Mouse (Mus musculus) limb, embryonic 14.5 days (tissue): ENCODE measurements at regions not wholly inside any gene's neighbourhood (a gene's known extent, or its start where the extent isn't known, plus 50 kb on each side); places are given as distances from the start of the nearest gene placed in this dataset.
A peak's percentile ranks its signal among the peaks of the same experiment; 100 is the strongest.

Experiments
- ATAC-seq: fragments of 200-750 bp; cut with Nextera tagmentation; 2 replicates; pipeline ENCODE4 v1.8.0; 2017; ENCODE audit warnings: low read depth, moderate number of reproducible peaks, moderate TSS enrichment; ENCODE audit not compliant: low FRiP score
- DNase-seq: peaks from one replicate; pipeline ENCODE4 v3.0.0-alpha.2; 2015; ENCODE audit warnings: low spot score
- H3K27ac ChIP-seq: fragments of 300-500 bp; sonication (generic); replicated peaks from 2 replicates; pipeline ENCODE4 v1.5.1; 2014; ENCODE audit warnings: low read depth, mild to moderate bottlenecking, low read length, moderate library complexity, mixed read lengths
- H3K27me3 ChIP-seq: fragments of 300-500 bp; sonication (generic); 2 replicates; pipeline ENCODE4 v1.6.1; 2014; ENCODE audit warnings: low read length, mixed read lengths; ENCODE audit not compliant: control insufficient read depth, insufficient read depth
- H3K36me3 ChIP-seq: fragments of 300-500 bp; sonication (generic); 2 replicates; pipeline ENCODE4 v1.6.1; 2014; ENCODE audit warnings: mild to moderate bottlenecking, low read length, moderate library complexity, mixed read lengths; ENCODE audit not compliant: control insufficient read depth, insufficient read depth
- H3K4me1 ChIP-seq: fragments of 300-500 bp; sonication (generic); 2 replicates; pipeline ENCODE4 v1.6.1; 2014; ENCODE audit warnings: antibody characterized with exemption, low read length, mixed read lengths; ENCODE audit not compliant: control insufficient read depth, insufficient read depth
- H3K4me2 ChIP-seq: fragments of 300-500 bp; sonication (generic); replicated peaks from 2 replicates; pipeline ENCODE4 v1.6.1; 2014; ENCODE audit warnings: low read depth, mild to moderate bottlenecking, low read length, moderate library complexity; ENCODE audit not compliant: severe bottlenecking
- H3K4me3 ChIP-seq: fragments of 300-500 bp; sonication (generic); replicated peaks from 2 replicates; pipeline ENCODE4 v1.5.1; 2014; ENCODE audit warnings: low read length
- H3K9ac ChIP-seq: fragments of 300-500 bp; sonication (generic); 2 replicates; pipeline ENCODE4 v1.6.1; 2014; ENCODE audit warnings: mild to moderate bottlenecking, low read depth, low read length, moderate library complexity; ENCODE audit not compliant: severe bottlenecking
- H3K9me3 ChIP-seq: fragments of 300-500 bp; sonication (generic); 2 replicates; pipeline ENCODE4 v1.6.1; 2016; ENCODE audit warnings: low read length; ENCODE audit not compliant: control insufficient read depth
- POLR2A ChIP-seq: fragments of 200-500 bp; IDR thresholded peaks from 2 replicates; pipeline ENCODE4 v1.8.0; 2012; ENCODE audit warnings: inconsistent platforms, mild to moderate bottlenecking, moderate library complexity, borderline replicate concordance; ENCODE audit not compliant: insufficient read depth, insufficient read length; ENCODE audit errors: extremely low read depth
- WGBS: fragments of 180-500 bp; shearing (Covaris S2); extraction: QIAGEN DNeasy Blood & Tissue Kit; methylation state at CpG from one replicate; pipeline ENCODE4 v1.1.7; 2014; 5-methylcytosine and 5-hydroxymethylcytosine counted together

DNA sequence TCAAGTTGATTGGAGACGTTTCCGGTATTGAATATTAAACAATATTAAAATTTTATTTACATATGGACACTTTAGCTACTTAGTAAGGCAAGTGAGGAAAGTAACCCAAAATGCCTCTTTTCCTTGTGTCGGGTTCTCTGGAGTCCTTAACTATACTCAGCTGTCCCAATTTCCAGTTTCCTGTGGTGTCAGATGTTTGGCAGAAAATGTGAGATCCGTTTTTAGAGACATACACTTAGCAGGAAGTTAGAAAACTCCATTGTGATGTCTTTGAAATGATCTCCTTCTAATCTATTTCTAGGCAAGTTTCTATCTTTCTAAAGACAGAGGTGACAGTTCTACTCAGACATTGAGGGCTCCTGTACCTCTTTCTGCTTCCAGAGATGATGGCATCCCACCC, 168.9 kb upstream of the Plcxd3 start:
- H3K27ac ChIP-seq, result no peak overlapping the region
- H3K9me3 ChIP-seq, result no peaks in the 10 kb centered on the region
- no peaks in the 10 kb centered on the region for H3K4me1 ChIP-seq
- H3K4me2 ChIP-seq, result no peak overlapping the region
- no peak for ATAC-seq
- no peak for DNase-seq
- H3K4me3 ChIP-seq, result no peak overlapping the region
- TF ChIP-seq POLR2A, result no peak
- no peaks in the 10 kb centered on the region for H3K27me3 ChIP-seq
- no peaks in the 10 kb centered on the region for H3K36me3 ChIP-seq
- WGBS, result 75% methylated on average over 4 of the region's 4 CpGs
- no peak overlapping the region for H3K9ac ChIP-seq

- Histone ChIP-seq H3K27ac (no peak overlapping the region), H3K4me3 (no peak overlapping the region), H3K9ac (no peak overlapping the region), H3K9me3 (no peaks in the 10 kb centered on the region), H3K4me2 (no peak overlapping the region), H3K27me3 (no peaks in the 10 kb centered on the region), H3K4me1 (no peaks in the 10 kb centered on the region), H3K36me3 (no peaks in the 10 kb centered on the region)
- DNase-seq (no peak), ATAC-seq (no peak)
- TF ChIP-seq POLR2A, result no peak
- WGBS, result 70% methylated on average over 3 of the region's 3 CpGs
Measured at GRCm38 (mm10) chr15:4213371-4213770, 161.9 kb upstream of the Plcxd3 start.

DNA sequence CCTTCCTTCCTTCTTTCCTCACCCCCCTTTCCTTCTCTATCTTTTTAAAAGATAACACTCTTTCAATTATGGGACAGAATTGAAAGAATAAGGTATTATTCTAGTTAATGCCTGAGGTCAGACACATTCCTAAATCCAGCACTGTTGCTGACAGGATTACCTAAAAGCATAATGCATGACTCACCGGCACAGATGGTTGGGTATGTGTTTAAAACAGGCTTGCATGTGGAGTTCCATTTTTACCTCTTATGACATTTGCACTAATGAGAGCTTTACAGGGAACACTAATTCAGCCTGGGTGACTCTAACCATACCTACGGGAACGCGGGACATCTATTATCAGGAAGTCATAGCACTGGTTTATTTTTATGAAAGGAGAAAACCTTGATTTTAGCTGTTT, 156.2 kb upstream of the Plcxd3 start:
- Histone ChIP-seq H3K9me3 (no peaks in the 10 kb centered on the region), H3K27ac (no peak overlapping the region), H3K4me3 (no peak overlapping the region), H3K4me1 (no peaks in the 10 kb centered on the region), H3K27me3 (no peaks in the 10 kb centered on the region), H3K9ac (no peak overlapping the region), H3K36me3 (no peaks in the 10 kb centered on the region), H3K4me2 (no peak overlapping the region)
- ATAC-seq (no peak), DNase-seq (no peak)
- TF ChIP-seq POLR2A, result no peak
- WGBS, result 87% methylated on average over 4 of the region's 4 CpGs

- no peak for TF ChIP-seq POLR2A
- Histone ChIP-seq H3K36me3 (no peaks in the 10 kb centered on the region), H3K27ac (no peak overlapping the region), H3K27me3 (no peaks in the 10 kb centered on the region), H3K4me2 (no peak overlapping the region), H3K4me1 (no peaks in the 10 kb centered on the region), H3K4me3 (no peak overlapping the region), H3K9ac (no peak overlapping the region), H3K9me3 (no peaks in the 10 kb centered on the region)
- WGBS, result 32% methylated on average over 6 of the region's 6 CpGs
- DNase-seq (peak; percentile 6), ATAC-seq (no peak)
Measured at GRCm38 (mm10) chr15:4228055-4228454, 147.2 kb upstream of the Plcxd3 start.

GRCm38 (mm10) chr15:4240649-4241048, 134.6 kb upstream of the Plcxd3 start:
- Histone ChIP-seq H3K4me3 (no peak overlapping the region), H3K4me2 (no peak overlapping the region), H3K36me3 (no peaks in the 10 kb centered on the region), H3K27me3 (no peaks in the 10 kb centered on the region), H3K4me1 (no peaks in the 10 kb centered on the region), H3K27ac (no peak overlapping the region), H3K9me3 (no peaks in the 10 kb centered on the region), H3K9ac (no peak overlapping the region)
- DNase-seq (no peak), ATAC-seq (no peak)
- 73% methylated on average over 2 of the region's 2 CpGs for WGBS
- no peak for TF ChIP-seq POLR2A

DNA sequence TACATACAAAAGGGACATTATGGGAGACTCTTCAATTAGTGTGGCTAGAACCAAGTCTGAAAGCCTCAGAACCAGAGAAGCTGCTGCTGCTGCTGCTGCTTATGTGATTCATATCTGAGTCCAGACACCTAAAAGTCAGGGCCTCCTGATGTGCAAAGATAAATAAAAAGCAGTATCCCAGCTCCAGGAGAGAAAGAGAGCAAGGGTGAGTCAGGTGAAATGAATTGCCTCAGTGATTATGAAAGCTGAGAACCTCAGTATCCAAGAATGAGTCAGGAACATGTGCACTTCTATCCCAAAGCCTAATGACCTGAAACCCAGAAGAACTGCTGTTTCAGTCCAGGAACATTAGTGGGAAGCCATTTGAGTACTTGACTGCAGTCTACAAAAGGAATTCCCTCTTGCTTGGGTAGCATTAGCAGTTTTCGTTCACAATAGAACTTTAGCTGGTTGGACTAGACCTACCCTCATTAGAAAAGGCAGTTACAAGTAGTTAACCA, 127.6 kb upstream of the Plcxd3 start:
- 82% methylated on average over 1 of the region's 1 CpGs for WGBS
- no peak for DNase-seq
- Histone ChIP-seq H3K4me1 (no peaks in the 10 kb centered on the region), H3K4me3 (no peak overlapping the region), H3K9ac (no peak overlapping the region), H3K36me3 (no peaks in the 10 kb centered on the region), H3K9me3 (no peaks in the 10 kb centered on the region), H3K27me3 (no peaks in the 10 kb centered on the region), H3K27ac (no peak overlapping the region), H3K4me2 (no peak overlapping the region)
- no peak for ATAC-seq
- no peak for TF ChIP-seq POLR2A
